Mouse (Mus musculus) mouse trophoblast stem cell (cell line): ENCODE data around the gene Erc1.

Experiments used
- in situ Hi-C, 2 experiments: fragments of 300-500 bp; cut with MseI, MboI; formaldehyde crosslinking; loops; 2 replicates in 1 of 2; 3 replicates in 1 of 2; pipeline ENCODE4 v1.15.1; 2025

Erc1 gene

DNA sequence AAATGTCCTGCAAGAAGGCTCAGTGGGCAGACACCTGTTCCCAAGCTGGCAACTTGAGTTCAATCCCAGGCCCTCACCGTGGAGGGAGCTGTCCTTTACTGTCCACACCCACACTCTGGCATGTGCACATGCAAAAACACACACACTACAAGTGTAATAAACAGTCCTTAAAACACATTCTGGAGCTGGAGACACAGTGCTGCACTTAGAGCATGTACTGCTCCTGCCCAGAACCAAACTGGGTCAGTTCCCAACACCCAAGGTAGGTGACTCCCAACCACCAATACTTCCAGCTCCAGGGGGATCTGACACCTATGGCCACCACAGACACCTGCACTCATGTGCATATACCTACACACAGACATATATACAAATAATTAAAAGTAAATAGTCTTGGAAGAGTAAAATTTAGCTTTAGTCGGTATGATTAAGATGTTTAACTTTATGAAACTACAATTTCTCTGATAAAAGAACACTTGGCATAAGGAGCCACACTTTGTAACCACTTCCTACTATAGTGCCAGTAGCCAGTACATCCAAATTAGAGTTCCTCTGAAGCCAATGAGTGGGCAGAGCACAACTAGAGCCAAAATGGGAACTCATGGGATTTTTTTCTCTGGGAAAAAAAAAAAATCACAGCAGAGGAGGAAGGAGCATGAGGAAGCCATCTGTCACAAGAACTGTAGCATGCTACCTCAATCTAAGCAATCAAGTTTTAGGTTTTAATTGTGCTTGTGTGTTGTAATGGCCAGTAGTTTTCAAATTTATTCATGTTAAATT, 39.1 kb downstream of the Erc1 start:
- in situ Hi-C loops = no loop called here

DNA sequence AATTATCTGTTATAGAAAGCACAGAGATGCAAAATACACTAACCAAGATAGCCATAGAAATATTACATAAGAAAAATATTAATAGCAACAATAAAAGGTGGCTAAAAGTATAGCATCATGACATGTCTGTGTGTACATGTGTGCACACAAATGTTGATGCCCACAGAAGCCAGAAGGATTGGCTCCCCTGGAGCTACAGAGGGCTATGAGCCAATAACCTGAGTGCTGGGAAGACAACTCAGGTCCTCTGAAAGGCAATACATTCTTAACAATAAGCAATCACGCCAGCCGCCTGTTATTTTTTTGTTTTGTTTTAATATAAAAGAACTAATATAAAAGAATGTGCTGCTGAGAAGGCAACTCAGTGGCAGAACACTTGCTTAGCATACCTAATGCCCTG, 44.7 kb downstream of the Erc1 start:
- in situ Hi-C loops = no loop called here

DNA sequence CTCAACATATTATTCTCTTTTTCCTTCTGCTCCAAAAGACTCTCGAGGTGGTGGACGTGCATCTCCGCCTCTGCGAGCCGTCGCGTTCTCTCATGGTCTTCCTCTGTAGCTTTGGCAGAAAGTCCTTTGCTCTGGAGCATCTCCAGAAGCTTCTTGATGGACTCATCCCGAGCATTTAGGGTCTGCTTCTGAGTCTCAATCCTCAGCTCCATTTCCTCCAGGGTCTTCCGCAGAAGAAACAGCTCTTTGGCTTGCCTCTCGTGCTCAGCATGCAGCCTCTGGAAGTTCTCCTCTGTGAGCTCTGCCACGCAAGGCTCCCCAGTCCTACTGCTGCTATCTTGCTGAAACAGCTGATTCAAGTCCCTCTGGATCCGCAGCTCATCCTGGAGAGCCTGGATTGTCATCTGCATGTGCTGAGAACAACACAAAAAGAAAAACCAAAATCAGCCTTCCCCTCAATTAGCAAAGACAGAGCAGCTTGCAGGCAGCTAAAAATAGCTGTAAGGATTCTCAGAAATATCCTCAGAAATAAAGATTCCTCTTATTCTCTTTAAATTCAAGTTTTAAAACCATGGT, 51.0 kb downstream of the Erc1 start:
- in situ Hi-C loops = loop anchor here in 1 of 2 experiments (10.0 kb wide), 1 partner anchor 398 kb away; no protein-coding TSS in a partner anchor

DNA sequence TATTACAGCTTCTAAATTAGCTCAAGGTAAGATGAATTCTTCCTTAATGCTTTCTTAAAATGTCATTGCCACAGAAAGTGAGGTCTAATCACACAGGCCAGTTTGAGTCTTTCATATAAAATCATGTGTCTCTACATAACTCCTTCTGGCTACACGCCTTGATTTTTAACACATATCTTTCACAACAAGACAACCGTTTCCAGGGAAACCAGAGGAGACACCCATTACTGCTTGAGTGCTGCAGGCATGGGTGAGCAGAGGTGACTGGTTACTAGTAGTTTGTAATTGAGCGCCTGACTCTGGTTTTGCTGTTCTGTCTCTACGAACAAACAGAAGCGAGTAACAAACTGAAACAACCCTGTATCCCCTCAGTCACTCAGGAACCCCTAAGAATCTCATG, 51.7 kb downstream of the Erc1 start:
- in situ Hi-C loops = loop anchor here in 1 of 2 experiments (10.0 kb wide), 1 partner anchor 399 kb away; no protein-coding TSS in a partner anchor

DNA sequence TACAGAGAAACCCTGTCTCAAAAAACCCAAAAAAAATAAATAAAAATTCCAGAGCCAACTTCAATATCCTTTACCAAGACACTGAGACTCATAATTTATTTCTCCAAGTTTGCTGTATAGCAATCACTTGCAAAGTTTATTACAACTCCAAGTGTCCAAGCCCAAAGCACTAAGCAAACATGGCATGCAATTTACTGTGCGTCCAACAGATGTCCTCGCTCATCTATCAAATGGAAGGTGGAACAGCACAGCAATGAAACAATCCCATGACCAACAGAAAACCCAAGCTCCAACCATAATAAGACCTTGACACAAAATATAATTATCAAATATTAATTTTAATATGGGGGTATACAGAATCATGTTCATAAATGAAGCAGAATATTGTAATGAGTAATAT, 55.4 kb downstream of the Erc1 start:
- in situ Hi-C loops = loop anchor here in 1 of 2 experiments (10.0 kb wide), 1 partner anchor 402 kb away; no protein-coding TSS in a partner anchor

DNA sequence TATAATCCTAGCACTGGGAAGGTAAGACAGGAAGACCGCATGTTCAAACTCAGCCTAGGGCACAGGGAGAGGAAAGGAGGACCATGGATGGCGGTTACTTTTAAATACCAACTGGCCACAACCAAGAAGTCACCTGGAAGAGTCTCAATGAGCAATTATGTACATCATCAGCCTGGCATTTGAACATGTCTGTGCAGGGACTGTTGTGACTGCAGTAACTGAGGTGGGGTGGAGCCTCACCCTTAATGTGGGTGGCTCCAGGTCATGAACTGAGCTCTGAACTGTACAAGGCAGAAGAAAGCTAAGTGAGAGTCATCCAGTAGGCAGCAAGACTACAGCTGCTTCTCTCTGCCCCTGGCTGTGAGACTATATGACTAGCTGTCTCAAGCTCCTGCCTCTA, 65.6 kb downstream of the Erc1 start:
- in situ Hi-C loops = no loop called here

DNA sequence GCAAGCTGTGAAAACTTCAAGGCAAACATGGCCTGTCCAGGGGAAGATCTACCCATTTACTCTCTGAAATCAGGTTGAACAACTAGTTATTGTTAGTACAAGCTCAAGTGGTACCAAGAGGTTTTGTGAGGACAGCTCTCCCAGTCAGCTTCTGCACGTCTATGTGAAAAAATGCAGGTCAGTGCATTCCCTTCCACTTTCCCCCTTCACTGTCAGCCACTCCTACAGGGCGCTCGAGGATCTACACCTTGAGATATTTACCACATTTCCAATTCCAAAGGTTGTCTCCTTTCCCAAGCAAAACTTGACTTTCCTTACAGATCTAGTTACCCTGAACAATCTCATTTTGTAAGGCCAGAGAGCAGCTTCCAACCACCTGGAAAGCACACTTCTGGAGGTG, 66.9 kb downstream of the Erc1 start:
- in situ Hi-C loops = no loop called here

DNA sequence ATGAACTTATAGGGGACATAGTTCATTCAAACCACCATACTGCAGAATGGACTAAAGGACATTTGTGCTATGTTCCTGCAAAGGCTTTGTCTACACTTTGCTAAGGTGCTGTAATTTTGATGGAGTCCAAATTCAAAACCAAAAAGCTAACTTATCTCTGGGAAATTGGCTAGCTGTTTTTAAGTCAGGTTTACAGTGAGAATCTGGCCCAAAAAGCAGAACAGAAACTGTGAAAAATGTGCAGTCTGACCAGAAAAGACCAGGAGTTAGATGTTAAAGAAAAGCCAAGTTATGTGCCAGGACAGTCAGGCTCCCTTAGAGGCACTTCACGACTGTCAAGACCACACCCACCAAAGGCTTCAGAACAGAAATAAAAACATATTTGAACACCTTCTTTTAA, 79.2 kb downstream of the Erc1 start:
- in situ Hi-C loops = no loop called here

DNA sequence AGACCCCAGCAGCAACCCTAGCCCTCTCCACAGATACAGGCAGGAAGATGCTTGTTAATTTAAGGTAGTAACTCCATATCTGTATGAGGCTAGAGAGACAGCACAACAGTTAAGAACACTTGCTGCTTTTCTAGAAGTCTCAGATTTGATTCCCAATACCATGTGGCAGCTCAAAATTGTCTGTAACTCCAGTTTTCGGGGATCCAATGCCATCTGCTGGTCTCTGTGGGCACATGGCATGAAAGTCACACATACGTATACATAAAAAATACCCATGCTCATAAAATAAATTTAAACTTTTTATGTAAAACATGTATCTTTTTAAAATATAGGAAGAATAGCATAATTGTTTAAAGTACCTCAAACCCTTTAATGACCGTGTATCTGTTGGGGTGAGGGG, 83.6 kb downstream of the Erc1 start:
- in situ Hi-C loops = no loop called here

DNA sequence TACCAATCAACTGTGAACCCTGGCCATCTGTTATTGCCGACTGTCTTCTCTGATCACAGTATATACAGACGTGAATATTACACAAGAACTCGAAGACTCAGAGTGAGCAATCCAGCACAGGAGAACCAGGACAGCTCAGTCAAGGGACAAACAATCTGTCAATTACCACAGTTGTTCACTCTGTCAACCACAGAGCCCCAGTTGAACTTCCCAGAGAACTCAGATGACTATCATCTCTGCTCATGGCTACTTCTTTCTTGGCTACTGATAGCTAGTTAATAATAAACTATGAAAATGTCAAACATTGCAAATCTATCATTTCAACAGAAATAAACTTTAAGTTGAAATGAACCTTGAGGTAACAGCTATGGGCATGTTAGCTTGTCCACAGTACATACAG, 88.1 kb downstream of the Erc1 start:
- in situ Hi-C loops = no loop called here

DNA sequence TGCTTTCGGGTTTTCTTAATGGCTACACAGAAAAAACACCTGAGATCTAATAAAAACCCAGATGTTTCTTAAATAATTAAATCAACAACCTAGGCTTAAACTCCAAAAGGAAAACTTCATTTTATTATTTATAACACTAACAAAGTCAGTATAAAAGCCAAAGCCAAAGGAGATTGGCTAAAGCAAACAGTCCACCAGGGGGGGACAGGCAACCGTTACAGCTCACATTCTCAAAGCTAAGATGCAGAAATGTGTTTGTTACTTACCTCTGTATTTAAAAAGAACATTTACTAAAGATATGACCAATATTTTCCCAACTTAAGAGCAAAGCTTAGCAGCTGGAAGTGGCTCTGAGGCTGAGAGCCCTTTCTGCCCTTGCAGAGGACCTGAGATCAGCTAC, 89.5 kb downstream of the Erc1 start:
- in situ Hi-C loops = no loop called here

DNA sequence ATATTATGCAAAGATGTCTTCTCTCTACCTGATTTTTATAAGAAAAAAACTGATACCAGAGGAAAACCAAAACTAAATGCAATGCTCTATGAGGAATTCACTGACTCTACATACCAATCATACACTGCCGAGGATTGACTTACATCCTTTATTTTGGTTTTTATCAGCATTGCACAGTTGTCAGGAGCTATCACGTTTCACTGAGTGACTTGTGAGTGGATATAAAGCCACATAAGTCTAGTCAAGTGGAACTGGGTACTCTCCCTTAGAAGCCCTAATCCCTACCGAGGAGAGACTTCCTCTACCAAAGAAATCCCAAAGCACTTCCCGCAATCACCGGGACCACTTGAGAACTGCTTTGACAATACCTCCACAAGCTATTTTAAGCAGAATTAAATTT, 90.2 kb downstream of the Erc1 start:
- in situ Hi-C loops = no loop called here

DNA sequence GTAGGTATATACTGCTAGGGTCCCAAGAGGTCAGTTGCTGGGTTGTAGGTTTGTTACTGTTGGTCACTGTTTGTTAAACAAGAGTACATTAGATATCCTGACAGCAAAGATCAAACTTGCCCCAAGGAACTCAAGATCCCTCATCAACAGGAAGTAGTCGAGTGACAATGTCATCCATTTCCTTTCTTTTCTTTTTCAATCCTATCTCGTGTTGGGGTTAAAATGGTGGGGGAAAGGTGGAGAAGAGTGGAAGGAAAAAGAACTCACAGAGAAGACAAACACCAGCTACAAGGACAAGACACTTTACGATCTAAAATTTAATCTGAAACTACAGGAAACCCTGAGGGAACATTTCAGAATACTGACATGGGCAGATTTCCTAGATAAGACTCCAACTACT, 92.1 kb downstream of the Erc1 start:
- in situ Hi-C loops = no loop called here

DNA sequence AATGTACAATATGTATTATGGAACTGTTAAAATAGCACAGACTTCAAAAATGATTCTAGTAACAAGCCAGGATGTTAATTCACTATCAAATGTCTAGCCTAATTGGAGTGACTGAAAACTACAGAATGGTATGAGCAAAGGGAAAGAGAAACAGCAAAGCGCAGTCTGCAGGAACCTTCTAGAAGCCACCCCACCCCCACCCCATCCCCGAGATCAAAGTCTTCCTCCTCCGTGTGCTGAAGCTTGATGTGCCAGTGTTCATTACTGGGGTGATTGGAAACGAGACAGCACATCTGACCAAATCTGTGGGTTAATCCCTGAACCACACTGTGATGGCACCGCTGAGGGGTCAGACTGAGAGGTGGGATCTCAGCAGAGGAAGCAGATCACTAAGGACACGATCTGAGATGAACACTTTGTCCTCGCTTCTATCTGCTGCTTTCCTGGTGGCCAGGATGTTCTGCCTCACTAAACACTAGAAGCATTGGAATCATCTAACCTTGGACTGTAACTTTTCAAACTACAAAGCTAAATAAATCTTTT, 98.8 kb downstream of the Erc1 start:
- in situ Hi-C loops = no loop called here

DNA sequence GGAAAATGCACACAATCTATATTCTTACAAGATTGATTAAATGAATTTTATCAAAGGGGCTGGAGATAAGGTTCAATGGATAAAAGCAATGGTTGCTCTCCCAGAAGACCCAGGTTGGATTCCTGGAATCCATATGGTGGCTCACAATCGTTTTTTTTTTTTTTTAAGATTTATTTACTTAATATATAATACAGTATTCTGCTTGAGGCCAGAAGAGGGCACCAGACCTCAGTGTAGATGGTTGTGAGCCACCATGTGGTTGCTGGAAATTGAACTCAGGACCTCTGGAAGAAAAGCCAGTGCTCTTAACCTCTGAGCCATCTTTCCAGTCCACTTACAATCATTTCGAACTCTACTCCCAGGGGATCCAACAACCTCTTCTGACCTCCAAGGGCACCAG, 106.1 kb downstream of the Erc1 start:
- in situ Hi-C loops = no loop called here

DNA sequence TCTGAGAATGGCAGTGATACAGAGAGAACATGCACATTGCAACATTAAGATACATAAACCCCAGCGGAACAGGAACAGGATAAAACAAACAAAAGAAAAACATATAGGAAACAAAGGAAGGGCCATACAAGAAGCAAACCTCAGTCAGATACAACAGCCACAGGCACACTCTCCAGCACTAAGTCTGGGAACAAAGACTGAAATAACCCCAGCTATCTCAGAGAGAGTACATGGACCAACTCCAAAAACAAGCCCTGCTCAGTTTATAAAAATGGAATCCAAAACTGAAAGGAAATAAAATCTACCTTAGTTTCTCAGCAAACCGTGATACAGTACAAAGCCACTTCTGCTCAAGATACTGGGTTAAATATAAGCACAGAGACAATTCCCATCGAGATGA, 107.4 kb downstream of the Erc1 start:
- in situ Hi-C loops = no loop called here

DNA sequence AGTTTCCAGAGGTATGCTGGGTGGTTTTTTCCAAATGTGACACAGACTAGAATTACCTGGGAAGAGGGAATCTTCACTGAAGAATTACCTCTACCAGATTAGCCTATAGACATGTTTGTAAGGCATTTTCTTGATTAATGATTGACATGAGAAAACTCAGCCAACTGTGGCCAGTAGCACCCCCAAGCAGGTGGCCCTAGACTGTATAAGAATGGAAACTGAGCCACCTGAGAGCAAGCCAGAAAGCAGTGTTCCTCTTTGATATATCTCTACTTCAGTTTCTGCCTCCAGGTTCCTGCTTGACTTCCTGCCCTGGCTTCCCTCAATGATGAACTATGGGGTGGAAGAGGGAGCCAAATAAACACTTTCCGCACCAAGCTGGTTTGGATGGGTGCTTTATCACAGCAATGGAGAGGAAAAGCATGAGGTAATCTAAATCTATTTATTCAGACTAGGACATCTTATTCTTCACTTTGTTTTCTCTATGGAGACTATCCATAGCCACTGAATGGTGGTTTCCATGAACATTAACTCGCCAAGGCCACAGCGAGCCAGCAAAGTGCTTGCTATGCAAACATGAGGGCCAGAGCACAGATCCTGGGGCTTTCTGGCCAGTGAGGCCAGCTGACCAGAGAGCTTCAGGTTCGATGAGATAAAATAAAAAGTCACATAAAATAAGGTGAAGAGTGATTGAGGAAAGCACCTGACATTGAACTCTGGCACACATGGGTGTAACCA, 109.2 kb downstream of the Erc1 start:
- in situ Hi-C loops = no loop called here

DNA sequence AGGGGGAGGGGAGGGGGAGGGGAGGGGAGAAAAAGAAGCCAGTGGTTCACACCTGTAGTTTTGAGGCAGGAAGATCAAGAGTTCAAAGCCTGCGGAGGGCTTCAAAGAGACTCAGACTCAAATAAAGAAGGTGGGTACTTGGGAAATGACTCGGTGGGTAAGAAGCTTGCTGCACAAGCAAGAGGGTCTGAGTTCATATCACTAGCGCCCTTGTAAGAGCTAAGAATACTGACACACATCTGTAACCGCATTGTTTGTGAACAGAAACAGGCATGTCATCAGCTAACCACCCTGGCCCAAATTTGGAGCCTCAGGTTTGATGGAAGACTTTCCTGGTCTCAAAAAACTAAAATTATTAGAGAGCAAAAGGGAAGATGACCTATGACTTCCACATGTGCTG, 110.3 kb downstream of the Erc1 start:
- in situ Hi-C loops = no loop called here

DNA sequence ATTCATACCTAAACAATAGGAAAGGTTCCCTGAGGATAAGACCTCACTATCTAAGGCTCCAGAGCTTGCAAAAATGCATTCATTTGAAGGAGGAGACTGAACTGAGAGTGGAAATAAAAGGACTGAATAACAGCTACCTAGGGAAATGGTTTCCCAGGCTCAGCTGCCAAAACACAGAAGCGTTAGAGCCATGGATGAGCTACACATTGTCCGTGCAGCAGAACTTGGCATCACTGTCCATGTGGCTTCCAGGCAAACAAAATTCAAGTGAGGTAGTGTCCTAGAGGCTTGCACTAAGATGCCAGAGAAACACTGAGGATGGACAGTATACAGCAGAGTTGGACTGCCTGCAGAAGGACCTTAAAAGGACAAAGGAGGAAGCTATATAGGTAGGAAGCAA, 112.0 kb downstream of the Erc1 start:
- in situ Hi-C loops = no loop called here

DNA sequence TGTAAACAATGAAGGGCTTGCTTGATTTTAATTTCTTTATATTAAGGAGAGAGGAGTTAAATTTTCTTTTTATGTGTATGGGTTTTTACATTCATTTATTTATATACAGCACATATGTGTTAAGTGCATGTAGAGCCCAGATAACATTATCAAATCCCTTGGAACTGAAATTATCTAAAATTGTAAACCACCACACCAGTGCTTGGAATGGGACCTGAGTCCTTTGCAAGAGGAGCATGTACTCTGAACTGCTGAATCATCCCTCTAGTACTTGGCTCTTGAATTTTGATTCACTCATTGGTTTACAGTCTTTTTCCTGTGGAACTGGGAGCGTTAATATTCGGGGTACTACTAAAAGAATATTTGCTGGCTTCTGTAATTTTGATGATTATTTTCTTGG, 116.8 kb downstream of the Erc1 start:
- in situ Hi-C loops = no loop called here

DNA sequence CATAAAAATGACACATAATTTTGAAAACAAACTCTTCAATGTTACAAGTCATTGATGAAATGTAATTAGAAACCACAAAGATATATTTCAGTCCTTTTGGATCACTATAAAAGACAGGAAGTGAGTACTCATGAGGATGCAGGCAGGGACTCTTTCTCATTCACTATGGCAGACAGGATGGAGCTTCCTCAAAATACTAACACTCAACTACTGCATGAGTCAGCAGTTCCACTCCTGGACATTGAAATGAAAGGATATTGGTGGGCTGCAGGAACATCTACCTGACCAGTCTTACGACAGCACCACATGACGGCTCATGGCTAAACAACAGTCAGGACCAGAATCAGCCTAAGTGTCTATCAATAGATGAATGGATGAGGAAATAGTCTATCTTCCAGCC, 132.7 kb downstream of the Erc1 start:
- in situ Hi-C loops = no loop called here

DNA sequence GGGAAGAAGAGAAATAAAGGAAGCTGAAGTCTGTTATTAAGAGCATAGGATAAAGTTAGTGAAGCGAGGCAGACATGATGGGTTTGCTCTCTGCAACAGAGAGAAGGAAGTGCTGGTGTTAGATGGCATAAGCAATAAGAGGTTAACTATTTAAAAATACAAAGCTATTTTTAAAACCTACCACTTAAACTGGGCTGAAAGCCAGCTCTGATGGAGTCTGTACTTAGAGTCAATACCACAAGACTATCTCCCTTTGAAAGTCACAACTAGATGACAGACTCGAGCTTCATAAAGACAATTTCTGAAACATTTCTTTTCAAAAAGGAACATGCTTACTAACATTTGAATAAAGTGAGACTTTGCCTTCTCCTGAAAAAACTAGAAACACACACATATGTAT, 134.0 kb downstream of the Erc1 start:
- in situ Hi-C loops = no loop called here

DNA sequence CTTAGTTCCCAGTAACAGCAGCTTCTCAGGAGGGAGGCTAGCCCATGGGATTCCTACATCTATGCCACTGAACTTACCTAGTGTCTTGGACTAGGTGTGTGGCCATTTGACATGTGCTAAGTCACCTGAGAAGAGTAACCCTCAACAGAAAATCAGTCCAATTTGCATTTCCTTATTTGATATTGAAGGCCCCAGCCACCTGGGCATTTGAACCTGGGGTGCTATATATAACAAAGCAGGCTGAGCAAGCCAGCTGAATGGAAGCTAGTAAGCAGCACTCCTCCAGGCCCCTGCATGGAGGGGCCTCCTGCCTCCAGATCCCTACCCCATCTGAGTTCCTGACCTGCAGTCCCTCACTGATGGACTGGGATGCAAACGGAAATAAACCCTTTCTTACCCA, 135.5 kb downstream of the Erc1 start:
- in situ Hi-C loops = no loop called here
